Mouse (Mus musculus): ENCODE measurements at regions not wholly inside any gene's neighbourhood (a gene's known extent, or its start where the extent isn't known, plus 50 kb on each side); places are given as distances from the start of the nearest gene placed in this dataset.

DNA sequence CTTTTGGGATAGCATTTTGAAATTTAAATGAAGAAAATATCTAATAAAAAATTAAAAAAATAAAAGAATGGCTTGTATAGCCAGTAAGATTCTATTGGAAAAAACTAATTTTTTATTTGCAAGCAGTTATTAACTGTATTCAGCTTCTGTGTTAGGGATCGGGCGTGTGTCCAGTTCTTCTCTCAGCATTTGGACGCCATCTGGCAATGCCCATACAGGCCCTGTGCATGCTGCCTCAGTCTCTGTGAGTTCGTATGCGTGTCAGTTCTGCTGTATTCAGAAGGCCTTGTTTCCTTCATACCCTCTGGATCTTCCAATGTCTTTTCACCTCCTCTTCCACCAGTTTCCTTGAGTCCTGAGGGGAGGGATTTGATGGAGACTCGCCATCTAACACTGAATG, 123.8 kb upstream of the Nabp1 start:
- no peak overlapping the region for H3K9ac ChIP-seq (ENCODE audit: low read depth, low read length)
- H3K27me3 ChIP-seq (ENCODE audit: control insufficient read depth, insufficient read depth, low read length): no peaks in the 10 kb centered on the region
- no peak for ATAC-seq (ENCODE audit: low FRiP score)
- WGBS: 90% methylated on average over 6 of the region's 6 CpGs
- no peak for DNase-seq (ENCODE audit: low spot score)
- no peaks in the 10 kb centered on the region for H3K4me1 ChIP-seq (replicated peaks; ENCODE audit: control insufficient read depth, insufficient read depth, low read length)
- no peak overlapping the region for H3K4me3 ChIP-seq (ENCODE audit: low read depth, low read length)
- no peaks in the 10 kb centered on the region for H3K9me3 ChIP-seq (ENCODE audit: control insufficient read depth, low read length)
- H3K27ac ChIP-seq (ENCODE audit: low read depth, low read length): no peak overlapping the region
- no peak overlapping the region for H3K4me2 ChIP-seq (replicated peaks; ENCODE audit: low read depth, low read length)
- H3K36me3 ChIP-seq (ENCODE audit: control insufficient read depth, insufficient read depth, low read length): no peaks in the 10 kb centered on the region

- WGBS: 34% methylated on average over 7 of the region's 7 CpGs
These were observed 122.2 kb upstream of the Nabp1 start for GRCm38 (mm10) chr1:51600425-51600824.

GRCm38 (mm10) chr1:51596935-51597820, 119.0 kb upstream of the Nabp1 start:
- no peaks in the 10 kb centered on the region for H3K4me1 ChIP-seq (replicated peaks; ENCODE audit: control insufficient read depth, insufficient read depth, low read length)
- H3K27ac ChIP-seq (ENCODE audit: low read depth, low read length): no peak overlapping the region
- WGBS: 56% methylated on average over 18 of the region's 18 CpGs
- H3K36me3 ChIP-seq (ENCODE audit: control insufficient read depth, insufficient read depth, low read length): no peaks in the 10 kb centered on the region
- DNase-seq (ENCODE audit: low spot score): peak; percentile 88
- no peak overlapping the region for H3K9ac ChIP-seq (ENCODE audit: low read depth, low read length)
- no peak overlapping the region for H3K4me2 ChIP-seq (replicated peaks; ENCODE audit: low read depth, low read length)
- no peaks in the 10 kb centered on the region for H3K27me3 ChIP-seq (ENCODE audit: control insufficient read depth, insufficient read depth, low read length)
- no peaks in the 10 kb centered on the region for H3K9me3 ChIP-seq (ENCODE audit: control insufficient read depth, low read length)
- no peak overlapping the region for H3K4me3 ChIP-seq (ENCODE audit: low read depth, low read length)
- ATAC-seq (ENCODE audit: low FRiP score): peak; percentile 86; the same call in 1 of the 2 replicates

More at GRCm38 (mm10) chr1:51600425-51600824, 122.2 kb upstream of the Nabp1 start:
- Histone ChIP-seq H3K36me3 (ENCODE audit: control insufficient read depth, insufficient read depth, low read length) (no peaks in the 10 kb centered on the region), H3K9me3 (ENCODE audit: control insufficient read depth, low read length) (no peaks in the 10 kb centered on the region), H3K27ac (ENCODE audit: low read depth, low read length) (no peak overlapping the region), H3K4me2 (replicated peaks; ENCODE audit: low read depth, low read length) (no peak overlapping the region), H3K4me3 (ENCODE audit: low read depth, low read length) (no peak overlapping the region), H3K9ac (ENCODE audit: low read depth, low read length) (no peak overlapping the region), H3K4me1 (replicated peaks; ENCODE audit: control insufficient read depth, insufficient read depth, low read length) (no peaks in the 10 kb centered on the region), H3K27me3 (ENCODE audit: control insufficient read depth, insufficient read depth, low read length) (no peaks in the 10 kb centered on the region)
- DNase-seq (ENCODE audit: low spot score) (peak; percentile 32), ATAC-seq (ENCODE audit: low FRiP score) (no peak)

GRCm38 (mm10) chr1:51594666-51595065, 116.4 kb upstream of the Nabp1 start:
- H3K36me3 ChIP-seq (ENCODE audit: control insufficient read depth, insufficient read depth, low read length): no peaks in the 10 kb centered on the region
- DNase-seq (ENCODE audit: low spot score) (no peak), ATAC-seq (ENCODE audit: low FRiP score) (no peak)
- no peak overlapping the region for H3K9ac ChIP-seq (ENCODE audit: low read depth, low read length)
- H3K4me3 ChIP-seq (ENCODE audit: low read depth, low read length): no peak overlapping the region
- no peaks in the 10 kb centered on the region for H3K4me1 ChIP-seq (replicated peaks; ENCODE audit: control insufficient read depth, insufficient read depth, low read length)
- H3K27me3 ChIP-seq (ENCODE audit: control insufficient read depth, insufficient read depth, low read length): no peaks in the 10 kb centered on the region
- H3K4me2 ChIP-seq (replicated peaks; ENCODE audit: low read depth, low read length): no peak overlapping the region
- H3K27ac ChIP-seq (ENCODE audit: low read depth, low read length): no peak overlapping the region
- WGBS: 87% methylated on average over 4 of the region's 4 CpGs
- H3K9me3 ChIP-seq (ENCODE audit: control insufficient read depth, low read length): no peaks in the 10 kb centered on the region

DNA sequence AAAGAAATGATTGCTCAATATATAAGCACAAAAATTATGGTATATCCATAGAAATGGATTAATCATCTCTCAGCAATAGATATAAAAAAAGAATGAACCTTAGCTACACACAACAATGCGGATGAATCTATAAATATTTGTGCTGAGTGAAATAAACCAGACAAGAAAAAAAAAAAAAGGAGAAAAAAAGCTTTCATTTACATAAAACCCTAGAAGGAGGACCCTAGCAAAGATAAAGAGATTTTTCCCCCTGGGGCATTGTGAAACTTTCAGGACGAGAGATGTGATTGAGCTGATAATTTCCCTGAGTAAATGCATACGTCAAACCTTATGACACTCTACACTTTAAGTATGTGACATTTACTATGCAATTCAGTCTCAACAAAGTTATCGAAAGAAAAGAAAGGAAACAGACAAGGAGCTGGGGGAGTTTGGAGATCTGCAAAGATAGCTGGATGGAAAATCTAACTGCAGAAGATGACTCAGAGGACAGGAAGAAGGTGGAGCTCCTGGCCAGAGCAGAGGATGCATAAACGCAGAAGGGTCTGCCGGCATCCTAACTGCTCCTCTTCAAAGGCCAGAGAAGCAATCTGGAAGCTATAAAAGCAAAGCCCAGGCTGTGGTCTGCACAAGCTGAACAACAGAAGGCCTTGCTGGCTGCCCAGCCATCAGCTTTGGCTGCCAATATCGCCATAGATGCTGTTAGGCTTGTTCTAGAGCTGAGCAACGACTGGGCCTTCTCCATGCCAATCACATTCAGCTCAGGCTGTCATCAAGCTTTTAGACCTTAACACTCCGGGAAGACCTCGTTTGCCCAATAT, 115.6 kb upstream of the Nabp1 start:
- Histone ChIP-seq H3K36me3 (ENCODE audit: control insufficient read depth, insufficient read depth, low read length) (no peaks in the 10 kb centered on the region), H3K27me3 (ENCODE audit: control insufficient read depth, insufficient read depth, low read length) (no peaks in the 10 kb centered on the region), H3K4me2 (replicated peaks; ENCODE audit: low read depth, low read length) (no peak overlapping the region), H3K4me1 (replicated peaks; ENCODE audit: control insufficient read depth, insufficient read depth, low read length) (no peaks in the 10 kb centered on the region), H3K4me3 (ENCODE audit: low read depth, low read length) (no peak overlapping the region), H3K9ac (ENCODE audit: low read depth, low read length) (no peak overlapping the region), H3K9me3 (ENCODE audit: control insufficient read depth, low read length) (no peaks in the 10 kb centered on the region), H3K27ac (ENCODE audit: low read depth, low read length) (no peak overlapping the region)
- no peak for DNase-seq (ENCODE audit: low spot score)
- WGBS: 81% methylated on average over 10 of the region's 10 CpGs
- no peak for ATAC-seq (ENCODE audit: low FRiP score)

- Histone ChIP-seq H3K27ac (ENCODE audit: low read depth, low read length) (no peak overlapping the region), H3K36me3 (ENCODE audit: control insufficient read depth, insufficient read depth, low read length) (no peaks in the 10 kb centered on the region), H3K4me1 (replicated peaks; ENCODE audit: control insufficient read depth, insufficient read depth, low read length) (no peaks in the 10 kb centered on the region), H3K4me3 (ENCODE audit: low read depth, low read length) (no peak overlapping the region), H3K4me2 (replicated peaks; ENCODE audit: low read depth, low read length) (no peak overlapping the region), H3K27me3 (ENCODE audit: control insufficient read depth, insufficient read depth, low read length) (no peaks in the 10 kb centered on the region), H3K9me3 (ENCODE audit: control insufficient read depth, low read length) (no peaks in the 10 kb centered on the region), H3K9ac (ENCODE audit: low read depth, low read length) (no peak overlapping the region)
- WGBS: 83% methylated on average over 4 of the region's 4 CpGs
- ATAC-seq (ENCODE audit: low FRiP score) (no peak), DNase-seq (ENCODE audit: low spot score) (no peak)
These were observed 113.7 kb upstream of the Nabp1 start for GRCm38 (mm10) chr1:51591886-51592285.

DNA sequence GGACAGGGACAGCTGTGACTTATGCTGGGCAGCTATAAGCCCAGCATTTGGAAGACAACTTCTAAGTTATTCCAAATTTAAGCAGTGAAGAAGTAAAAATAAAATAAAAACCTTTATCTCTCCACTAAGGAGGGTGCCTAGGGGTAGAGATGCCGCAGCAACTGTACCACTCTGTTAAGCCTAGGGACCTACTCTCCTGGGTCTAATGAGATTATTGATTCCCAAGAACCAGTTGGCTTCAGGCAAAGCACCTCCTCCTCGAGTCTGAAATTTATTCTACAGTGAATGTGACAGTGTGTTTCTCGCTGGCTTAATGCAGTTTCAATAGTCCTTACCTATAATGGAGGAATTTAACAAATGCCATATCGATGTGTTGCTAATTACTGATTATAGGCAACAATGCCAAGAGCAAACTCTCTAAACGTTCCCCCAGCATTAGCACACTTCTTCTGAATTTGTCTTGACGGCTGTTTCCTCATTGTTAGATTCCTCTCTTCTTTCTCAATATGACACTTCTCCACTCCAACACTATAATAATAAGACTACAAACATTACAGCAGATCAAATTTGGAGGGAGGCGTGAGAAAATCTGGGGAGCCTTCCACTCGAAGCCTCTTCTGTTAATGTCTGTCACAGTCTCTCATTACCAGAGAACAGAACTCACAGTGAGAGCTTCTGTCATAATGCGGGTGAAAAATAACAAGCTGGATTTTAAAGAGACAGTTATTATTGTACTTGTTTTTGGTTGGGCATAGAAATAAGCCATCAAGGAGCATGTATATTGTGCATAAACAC, 112.6 kb upstream of the Nabp1 start:
- H3K27ac ChIP-seq (ENCODE audit: low read depth, low read length): no peak overlapping the region
- no peak for DNase-seq (ENCODE audit: low spot score)
- H3K9me3 ChIP-seq (ENCODE audit: control insufficient read depth, low read length): no peaks in the 10 kb centered on the region
- ATAC-seq (ENCODE audit: low FRiP score): no peak
- no peaks in the 10 kb centered on the region for H3K27me3 ChIP-seq (ENCODE audit: control insufficient read depth, insufficient read depth, low read length)
- H3K4me3 ChIP-seq (ENCODE audit: low read depth, low read length): no peak overlapping the region
- no peak overlapping the region for H3K4me2 ChIP-seq (replicated peaks; ENCODE audit: low read depth, low read length)
- no peaks in the 10 kb centered on the region for H3K36me3 ChIP-seq (ENCODE audit: control insufficient read depth, insufficient read depth, low read length)
- no peaks in the 10 kb centered on the region for H3K4me1 ChIP-seq (replicated peaks; ENCODE audit: control insufficient read depth, insufficient read depth, low read length)
- 81% methylated on average over 9 of the region's 9 CpGs for WGBS
- no peak overlapping the region for H3K9ac ChIP-seq (ENCODE audit: low read depth, low read length)

DNA sequence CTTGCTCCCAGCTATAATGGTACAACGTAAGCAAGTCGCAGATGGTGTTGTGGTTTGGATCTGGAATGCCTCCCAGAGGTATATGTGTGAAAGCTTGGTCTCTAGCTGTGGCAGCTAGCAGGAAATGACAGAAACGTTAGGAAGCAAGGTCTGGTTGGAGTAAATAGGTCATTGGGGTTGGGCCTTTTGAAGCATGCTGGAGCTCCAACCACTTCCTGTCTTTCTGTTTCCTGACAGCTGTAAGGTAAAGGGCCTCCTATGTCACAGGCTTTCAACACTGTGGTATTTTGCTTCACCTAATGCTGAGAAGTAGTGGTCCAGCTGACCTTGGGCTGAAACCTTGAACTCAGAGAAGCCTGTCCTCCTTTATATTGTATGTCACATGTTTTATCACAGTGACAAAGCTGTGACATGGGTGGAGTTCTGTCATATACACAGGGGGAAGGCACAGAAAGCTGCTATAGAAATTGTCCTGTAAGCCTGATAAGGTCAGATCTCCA, 106.8 kb upstream of the Nabp1 start:
- Histone ChIP-seq H3K9ac (ENCODE audit: low read depth, low read length) (no peak overlapping the region), H3K36me3 (ENCODE audit: control insufficient read depth, insufficient read depth, low read length) (no peaks in the 10 kb centered on the region), H3K4me2 (replicated peaks; ENCODE audit: low read depth, low read length) (no peak overlapping the region), H3K4me3 (ENCODE audit: low read depth, low read length) (no peak overlapping the region), H3K9me3 (ENCODE audit: control insufficient read depth, low read length) (no peaks in the 10 kb centered on the region), H3K27ac (ENCODE audit: low read depth, low read length) (no peak overlapping the region), H3K27me3 (ENCODE audit: control insufficient read depth, insufficient read depth, low read length) (no peaks in the 10 kb centered on the region), H3K4me1 (replicated peaks; ENCODE audit: control insufficient read depth, insufficient read depth, low read length) (no peaks in the 10 kb centered on the region)
- 56% methylated on average over 3 of the region's 3 CpGs for WGBS
- DNase-seq (ENCODE audit: low spot score) (no peak), ATAC-seq (ENCODE audit: low FRiP score) (no peak)
